Mouse (Mus musculus) spleen, adult 2 months (tissue): ENCODE results near the gene Ercc8.

Source experiments
- CTCF ChIP-seq: fragments of 200-500 bp; IDR thresholded peaks from 2 replicates; pipeline ENCODE4 v1.5.1; 2011; ENCODE audit warnings: mild to moderate bottlenecking, inconsistent platforms; ENCODE audit not compliant: insufficient read depth, insufficient read length, insufficient replicate concordance; ENCODE audit errors: extremely low read depth
- POLR2A ChIP-seq: fragments of 200-500 bp; IDR thresholded peaks from 2 replicates; pipeline ENCODE4 v1.6.1; 2011; ENCODE audit warnings: low read depth, low read length, inconsistent platforms

GRCm38 (mm10) chr13:108151782-108152181 lies 6.7 kb upstream of the Ercc8 start:
- TF ChIP-seq POLR2A (no peak), CTCF (peak; percentile 21; the same call in 1 of the 2 replicates)
